In genomic region chr2:74945185-74945749, GRCm38 (mm10) we compare ENCODE assay signal across 19 mouse cellular contexts.
A peak's percentile ranks its signal among the peaks of the same experiment; 100 is the strongest.
DNase-seq lines count a peak whose midpoint lies in the region; ATAC-seq and TF ChIP-seq lines count a peak whose summit lies in the region.
"Had no signal": no experiment of that assay in that cellular context is flagged by ENCODE, and none has a peak within 500 bp of the region (broad histone marks: within the 10 kb centered on the region; RNA-seq: fewer than 3 reads in every experiment).

No protein-coding gene starts in this region.

- no peak for TF ChIP-seq CTCF in kidney, postnatal 0 days (IDR thresholded peaks at IDR 0.05; ENCODE audit: low read depth)

- no peak overlapping the region for H3K9ac ChIP-seq in kidney, postnatal 0 days (ENCODE audit: low read depth, low read length)
- H3K9ac ChIP-seq in embryonic facial prominence, embryonic 11.5 days (replicated peaks; ENCODE audit: low read length): no peak overlapping the region
- H3K9ac ChIP-seq in hindbrain, embryonic 14.5 days: no peak overlapping the region
- no peak overlapping the region for H3K9ac ChIP-seq in forebrain, embryonic 15.5 days (replicated peaks)
- H3K9ac ChIP-seq: embryonic facial prominence, embryonic 13.5 days; forebrain, embryonic 12.5 days; forebrain, postnatal 0 days; hindbrain, embryonic 15.5 days had no signal

- H3K27ac ChIP-seq in kidney, postnatal 0 days: no peak overlapping the region
- no peak overlapping the region for H3K27ac ChIP-seq in embryonic facial prominence, embryonic 11.5 days (replicated peaks; ENCODE audit: low read depth, low read length)
- no peak overlapping the region for H3K27ac ChIP-seq in hindbrain, embryonic 14.5 days
- H3K27ac ChIP-seq in forebrain, embryonic 15.5 days (replicated peaks): no peak overlapping the region
- H3K27ac ChIP-seq: embryonic facial prominence, embryonic 13.5 days; forebrain, embryonic 12.5 days; heart, embryonic 10.5 days; hindbrain, embryonic 15.5 days had no signal

- H3K9me3 ChIP-seq in kidney, postnatal 0 days (replicated peaks; ENCODE audit: low read length): no peaks in the 10 kb centered on the region
- no peaks in the 10 kb centered on the region for H3K9me3 ChIP-seq in embryonic facial prominence, embryonic 11.5 days (replicated peaks; ENCODE audit: control insufficient read depth, low read length)
- no peaks in the 10 kb centered on the region for H3K9me3 ChIP-seq in hindbrain, embryonic 14.5 days (ENCODE audit: control insufficient read depth, low read length)
- no peaks in the 10 kb centered on the region for H3K9me3 ChIP-seq in forebrain, embryonic 15.5 days
- H3K9me3 ChIP-seq: embryonic facial prominence, embryonic 13.5 days; forebrain, embryonic 12.5 days; heart, embryonic 10.5 days; hindbrain, embryonic 15.5 days had no signal

- no peaks in the 10 kb centered on the region for H3K4me1 ChIP-seq in kidney, postnatal 0 days (replicated peaks; ENCODE audit: insufficient read depth, low read length)
- H3K4me1 ChIP-seq in embryonic facial prominence, embryonic 11.5 days (ENCODE audit: control insufficient read depth, insufficient read depth, low read length): no peaks in the 10 kb centered on the region
- H3K4me1 ChIP-seq in hindbrain, embryonic 14.5 days (replicated peaks; ENCODE audit: control insufficient read depth, insufficient read depth, low read length): no peaks in the 10 kb centered on the region
- H3K4me1 ChIP-seq in forebrain, embryonic 15.5 days: no peaks in the 10 kb centered on the region
- H3K4me1 ChIP-seq: embryonic facial prominence, embryonic 13.5 days; forebrain, embryonic 12.5 days; heart, embryonic 10.5 days; hindbrain, embryonic 15.5 days had no signal

- H3K4me2 ChIP-seq in kidney, postnatal 0 days (ENCODE audit: low read length): no peak overlapping the region
- no peak overlapping the region for H3K4me2 ChIP-seq in embryonic facial prominence, embryonic 11.5 days (ENCODE audit: low read depth, low read length)
- no peak overlapping the region for H3K4me2 ChIP-seq in hindbrain, embryonic 14.5 days (replicated peaks)
- no peak overlapping the region for H3K4me2 ChIP-seq in forebrain, embryonic 15.5 days (replicated peaks)
- H3K4me2 ChIP-seq: embryonic facial prominence, embryonic 13.5 days; forebrain, embryonic 12.5 days; hindbrain, embryonic 15.5 days had no signal

- WGBS in kidney, postnatal 0 days: 54% methylated on average over 7 of the region's 7 CpGs
- WGBS in embryonic facial prominence, embryonic 11.5 days: 50% methylated on average over 7 of the region's 7 CpGs
- WGBS in hindbrain, embryonic 14.5 days: 90% methylated on average over 7 of the region's 7 CpGs
- WGBS in forebrain, embryonic 15.5 days: 82% methylated on average over 7 of the region's 7 CpGs

- ATAC-seq in kidney, postnatal 0 days (replicated peaks; ENCODE audit: low FRiP score, low read depth): no peak
- ATAC-seq in embryonic facial prominence, embryonic 11.5 days (replicated peaks; ENCODE audit: insufficient number of reproducible peaks, low FRiP score, low TSS enrichment, low read depth): no peak
- ATAC-seq in hindbrain, embryonic 14.5 days (ENCODE audit: low FRiP score): no peak
- no peak for ATAC-seq in forebrain, embryonic 15.5 days (replicated peaks)
- ATAC-seq: forebrain, postnatal 0 days had no signal

- H3K27me3 ChIP-seq in kidney, postnatal 0 days (ENCODE audit: insufficient read depth, low read length): no peaks in the 10 kb centered on the region
- no peaks in the 10 kb centered on the region for H3K27me3 ChIP-seq in embryonic facial prominence, embryonic 11.5 days (ENCODE audit: control insufficient read depth, insufficient read depth, low read length)
- H3K27me3 ChIP-seq in hindbrain, embryonic 14.5 days (ENCODE audit: control insufficient read depth, insufficient read depth, low read length): no peaks in the 10 kb centered on the region
- H3K27me3 ChIP-seq in forebrain, embryonic 15.5 days: no peaks in the 10 kb centered on the region
- H3K27me3 ChIP-seq: hindbrain, embryonic 15.5 days had no signal

- no peaks in the 10 kb centered on the region for H3K36me3 ChIP-seq in kidney, postnatal 0 days (ENCODE audit: insufficient read depth, low read length)
- no peaks in the 10 kb centered on the region; the same call in 1 of the 2 replicates for H3K36me3 ChIP-seq in embryonic facial prominence, embryonic 11.5 days (replicated peaks; ENCODE audit: control insufficient read depth, insufficient read depth, low read depth, low read length)
- H3K36me3 ChIP-seq in hindbrain, embryonic 14.5 days (replicated peaks; ENCODE audit: control insufficient read depth, insufficient read depth): no peaks in the 10 kb centered on the region
- H3K36me3 ChIP-seq in forebrain, embryonic 15.5 days: no peaks in the 10 kb centered on the region
- H3K36me3 ChIP-seq: embryonic facial prominence, embryonic 13.5 days; forebrain, embryonic 12.5 days; heart, embryonic 10.5 days; hindbrain, embryonic 15.5 days had no signal

- DNase-seq in embryo, embryonic 11 days: peak; percentile 48
- DNase-seq in embryo, embryonic 10 days (ENCODE audit: low spot score): no peak
- DNase-seq in kidney, postnatal 0 days (ENCODE audit: low spot score): peak; percentile 48
- DNase-seq in kidney, adult 18-20 months: no peak
- peak; percentile 43 for DNase-seq in embryonic facial prominence, embryonic 11.5 days (ENCODE audit: low spot score)
- no peak for DNase-seq in hindbrain, embryonic 14.5 days (ENCODE audit: low spot score)
- DNase-seq: adrenal gland, postnatal 10 days; cerebellum, adult 11 months; cerebellum, adult 8-10 months; cerebellum, postnatal 14 days; forebrain, postnatal 0 days; gastrocnemius, postnatal 36 days; heart, adult 18-20 months; heart, postnatal 10 days had no signal

- no peak overlapping the region for H3K4me3 ChIP-seq in kidney, postnatal 0 days (replicated peaks; ENCODE audit: low read depth, low read length)
- H3K4me3 ChIP-seq in embryonic facial prominence, embryonic 11.5 days (ENCODE audit: low read depth, low read length): no peak overlapping the region
- no peak overlapping the region for H3K4me3 ChIP-seq in hindbrain, embryonic 14.5 days (replicated peaks; ENCODE audit: low read length)
- no peak overlapping the region for H3K4me3 ChIP-seq in forebrain, embryonic 15.5 days
- H3K4me3 ChIP-seq: embryonic facial prominence, embryonic 13.5 days; forebrain, embryonic 12.5 days; heart, embryonic 10.5 days; hindbrain, embryonic 15.5 days had no signal

Comparison
In these comparisons a context has a peak if more than half of its experiments do, and no peak if none do; other contexts are left out.
1. DNase-seq: peak in embryo, embryonic 11 days (single experiment), kidney, postnatal 0 days (single experiment) and embryonic facial prominence, embryonic 11.5 days (single experiment); none in embryo, embryonic 10 days (single experiment), kidney, adult 18-20 months (single experiment) and hindbrain, embryonic 14.5 days (single experiment).